Mouse (Mus musculus) adrenal gland, adult 8-10 months (tissue): ENCODE results near the gene Pgam2. TPM values are rescaled to one million over a fixed set of nuclear protein-coding genes. Genes with fewer than 3 reads are reported as not detected.
"Not testable (repeated sequence)": the region's sequence is repeated elsewhere in the genome, so short reads cannot be mapped to it uniquely, and the experiment has no call there.

Experiments
- DNase-seq: peaks from one replicate; pipeline ENCODE4 v3.0.0; 2022
- total RNA-seq, 4 experiments: library from RNA; stranded (reverse); gene quantifications; 2 replicates each; pipeline ENCODE4 v1.2.4; 2022

The Pgam2 gene
- not detected for total RNA-seq

DNA sequence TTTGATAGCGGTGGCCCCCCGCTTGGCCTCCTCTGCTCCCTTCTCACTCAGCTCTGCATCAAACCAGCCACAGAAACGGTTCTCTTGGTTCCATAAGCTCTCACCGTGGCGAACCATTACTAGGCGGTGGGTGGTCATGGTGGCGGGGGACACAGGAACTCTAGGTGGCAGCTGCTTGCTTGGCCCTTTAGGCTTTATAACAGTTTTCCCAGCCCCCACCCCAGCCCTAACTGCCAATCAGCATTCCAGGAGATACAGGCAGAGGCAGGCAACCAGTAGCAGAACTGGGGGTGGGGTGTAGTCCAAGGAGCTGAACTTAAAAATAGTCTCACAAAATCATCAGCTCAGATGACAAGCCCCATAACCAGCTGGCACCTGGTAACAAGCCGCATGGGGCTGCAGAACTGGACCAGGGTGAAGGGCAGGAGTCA, at the start of gene Pgam2:
Gene Pgam2, minus strand, starts transcription at position 183 of the 431 bp plus-strand sequence.
- DNase-seq = no peak

DNA sequence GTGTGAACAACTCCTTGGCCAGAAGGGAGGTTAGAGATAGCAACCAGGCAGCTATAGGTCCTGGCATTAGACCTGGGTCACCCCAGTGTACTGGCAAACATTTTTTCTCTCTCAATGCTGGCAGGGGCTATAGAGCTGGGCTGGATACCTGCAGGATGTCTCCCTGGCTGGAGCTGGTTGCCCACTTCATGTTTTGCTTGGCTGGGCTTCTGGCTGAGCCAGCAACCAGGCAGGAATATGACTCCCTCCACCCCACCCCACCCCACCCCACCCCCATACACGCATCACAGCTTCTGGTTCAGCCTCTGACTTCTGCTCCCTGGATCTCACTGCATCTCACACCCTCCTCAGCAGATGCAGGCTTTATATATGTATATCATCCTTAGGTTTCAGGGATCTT, 48.8 kb upstream of the Pgam2 start:
- no peak for DNase-seq

DNA sequence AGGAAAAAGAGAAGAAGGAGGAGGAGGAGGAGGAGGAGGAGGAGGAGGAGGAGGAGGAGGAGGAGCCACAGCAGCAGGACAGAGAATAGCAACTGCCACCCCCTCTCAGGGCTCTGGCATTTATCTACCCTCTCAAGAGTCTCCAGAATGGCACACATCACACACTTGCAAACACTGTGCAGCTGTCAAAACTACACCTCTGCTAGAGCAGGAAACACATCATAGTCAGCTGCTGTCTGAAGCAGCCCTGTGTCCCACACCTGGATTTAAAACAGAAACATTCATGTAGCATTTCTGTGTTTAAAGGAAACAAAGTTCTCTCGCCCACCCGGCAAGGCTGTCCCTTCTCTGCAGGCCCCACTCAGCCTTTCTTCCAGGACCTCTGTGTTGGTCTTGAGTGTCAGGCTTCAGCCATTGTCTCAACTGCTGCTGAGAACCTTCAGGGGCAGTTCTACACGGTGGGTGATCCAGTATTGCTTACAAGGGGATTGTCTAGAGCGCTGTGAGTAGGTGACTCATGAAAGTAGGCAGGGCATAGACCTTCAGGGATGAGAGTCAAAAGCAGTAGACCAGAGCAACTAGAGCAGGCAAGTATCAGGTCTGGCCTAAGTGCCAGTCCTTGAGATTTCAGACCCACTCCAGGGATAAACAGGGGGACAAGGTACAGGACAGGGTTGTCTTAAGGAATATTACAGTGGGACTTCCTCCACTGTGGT, 47.6 kb upstream of the Pgam2 start:
- no peak for DNase-seq

DNA sequence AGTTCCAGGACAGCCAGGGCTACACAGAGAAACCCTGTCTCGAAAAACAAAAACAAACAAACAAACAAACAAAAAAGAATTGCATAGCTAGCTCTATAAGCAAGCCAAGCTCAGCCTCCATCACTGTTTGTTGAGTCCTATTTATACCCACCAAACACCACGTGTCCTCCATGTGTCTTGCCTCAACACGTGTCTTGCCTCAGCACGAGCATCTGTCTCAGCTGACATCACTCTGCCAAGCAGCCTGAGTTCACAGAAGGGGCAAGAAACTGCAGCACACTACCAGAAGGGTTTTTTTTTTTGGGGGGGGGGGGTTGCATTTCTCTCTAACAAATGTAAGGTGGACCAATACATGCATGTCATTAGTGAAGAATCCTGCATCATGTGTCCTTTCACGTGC, 46.9 kb upstream of the Pgam2 start:
- no peak for DNase-seq

DNA sequence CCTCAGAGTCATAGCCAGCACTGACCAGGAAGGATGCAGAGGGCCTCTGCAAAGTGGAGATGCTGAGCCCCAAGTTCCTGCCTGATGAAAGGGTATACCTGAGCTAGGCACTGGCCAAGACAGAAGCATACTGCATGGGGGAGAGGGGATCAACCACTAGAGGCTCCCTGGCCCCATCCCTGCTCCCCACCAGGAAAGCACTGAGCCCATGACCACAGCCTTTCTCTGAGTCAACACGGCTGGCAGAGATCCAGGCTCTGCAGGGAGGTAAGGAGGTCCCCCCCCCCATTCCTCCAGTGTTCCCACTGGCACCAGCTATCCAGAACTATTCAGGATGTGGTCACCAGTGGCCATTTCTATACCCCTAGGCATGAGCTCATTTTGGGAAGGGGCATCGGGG, 45.8 kb upstream of the Pgam2 start:
- DNase-seq = no peak

DNA sequence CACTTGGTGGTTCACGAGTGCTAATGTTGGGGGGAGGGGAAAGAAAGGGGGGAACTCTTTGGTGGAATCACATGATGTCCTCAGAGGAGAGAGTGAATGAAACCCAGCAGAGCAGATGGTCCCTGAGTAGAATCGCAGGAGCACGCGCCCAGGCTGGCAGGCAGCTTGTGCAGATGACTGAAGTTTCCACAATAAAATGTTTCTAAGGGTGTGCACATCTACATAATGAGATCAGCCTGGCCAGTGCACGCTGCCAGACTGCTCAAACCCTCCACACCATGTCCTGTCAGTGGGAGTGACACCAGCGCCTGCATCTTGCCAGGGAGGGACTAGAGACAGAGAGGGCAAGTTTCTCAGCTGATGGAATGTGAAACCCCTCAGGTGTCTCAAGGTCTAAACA, 45.2 kb upstream of the Pgam2 start:
- DNase-seq = no peak

DNA sequence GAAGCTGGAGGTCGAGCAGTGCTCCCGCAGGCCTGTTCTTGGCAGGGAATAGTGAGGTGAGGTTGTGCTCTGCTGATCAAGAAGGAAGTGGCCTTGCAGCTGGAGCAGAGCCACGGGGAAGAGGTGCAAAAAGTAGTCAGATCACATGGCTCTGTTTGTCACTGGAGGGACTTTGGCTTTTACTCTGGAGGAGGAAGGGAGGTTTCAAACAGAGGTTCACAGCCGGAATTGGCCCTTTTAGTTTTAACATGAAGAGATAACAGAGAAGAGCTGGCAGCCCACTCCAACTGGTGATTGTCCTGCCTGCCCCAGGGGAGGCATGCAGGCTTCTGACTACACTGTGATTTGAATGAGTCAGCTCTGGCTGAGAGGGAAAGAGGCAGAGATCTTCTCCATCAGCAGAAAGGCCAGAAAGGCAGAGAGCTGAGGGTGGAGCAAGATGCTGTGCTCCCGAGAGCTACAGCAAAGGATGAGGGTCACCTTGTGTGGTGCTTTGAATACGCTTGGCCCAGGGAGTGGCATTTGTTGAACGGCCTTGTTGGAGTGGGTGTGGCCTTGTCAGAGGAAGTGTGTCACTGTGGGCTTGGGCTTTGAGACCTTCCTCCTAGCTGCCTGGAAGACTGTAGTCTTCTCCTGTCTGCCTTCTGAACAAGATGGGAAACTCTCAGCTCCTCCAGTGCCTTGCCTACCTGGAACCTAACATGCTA, 43.3 kb upstream of the Pgam2 start:
- DNase-seq = no peak

DNA sequence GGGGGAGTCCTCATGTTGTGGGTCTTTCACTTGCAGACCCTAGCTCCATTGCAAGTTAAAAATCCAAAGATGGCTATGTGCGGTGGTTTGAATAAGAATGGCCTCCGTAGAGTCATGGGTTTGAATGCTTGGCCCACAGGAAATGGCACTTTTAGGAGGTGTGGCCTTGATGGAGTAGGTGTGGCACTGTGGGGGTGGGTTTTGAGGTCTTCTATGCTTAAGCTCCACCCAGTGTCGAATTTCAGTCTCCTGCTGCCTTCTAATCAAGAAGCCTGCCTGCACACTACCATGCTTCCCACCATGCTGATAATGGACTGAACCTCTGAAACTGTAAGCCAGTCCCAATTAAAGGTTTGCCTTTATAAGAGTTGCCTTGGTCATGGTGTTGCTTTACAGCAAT, 39.6 kb upstream of the Pgam2 start:
- DNase-seq = no peak

DNA sequence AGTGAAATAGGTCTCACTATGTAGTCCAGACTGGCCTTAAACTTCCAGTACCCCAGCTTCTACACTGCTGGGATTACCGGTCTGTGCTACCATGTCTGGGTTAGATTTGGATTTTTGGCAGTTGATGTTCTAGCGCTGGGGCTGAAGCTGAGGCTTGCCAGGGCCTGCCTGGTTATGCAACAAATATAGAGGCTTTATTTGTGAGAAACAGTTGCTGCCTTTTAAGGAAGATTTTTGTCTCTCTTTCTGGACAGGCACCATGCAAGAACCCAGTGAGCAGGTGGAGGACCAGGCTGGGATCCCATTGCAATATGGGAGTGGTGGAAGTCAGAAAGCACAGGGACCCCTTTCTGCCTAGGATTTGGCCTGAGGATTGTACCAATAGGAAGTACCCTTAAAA, 38.2 kb upstream of the Pgam2 start:
- DNase-seq = no peak

DNA sequence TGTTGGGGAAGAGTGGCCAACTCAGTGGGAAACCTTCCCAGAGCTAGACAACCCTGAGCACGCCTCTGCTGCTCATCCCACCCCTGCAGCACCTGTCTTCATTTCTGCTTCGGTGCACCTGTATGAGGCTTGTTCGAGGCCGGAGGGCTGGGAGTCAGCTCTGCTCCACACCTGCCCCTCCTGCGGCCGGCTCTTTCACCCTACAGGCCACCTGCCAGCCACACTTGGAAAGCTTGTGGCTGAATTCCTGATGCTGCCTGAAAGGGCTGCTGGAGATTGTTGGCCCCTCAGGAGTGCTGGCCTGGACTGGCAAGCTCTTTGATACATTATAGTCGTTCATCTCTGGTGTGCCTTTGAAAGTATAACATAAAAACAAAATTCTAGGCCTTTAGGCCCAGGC, 36.8 kb upstream of the Pgam2 start:
- DNase-seq = no peak

DNA sequence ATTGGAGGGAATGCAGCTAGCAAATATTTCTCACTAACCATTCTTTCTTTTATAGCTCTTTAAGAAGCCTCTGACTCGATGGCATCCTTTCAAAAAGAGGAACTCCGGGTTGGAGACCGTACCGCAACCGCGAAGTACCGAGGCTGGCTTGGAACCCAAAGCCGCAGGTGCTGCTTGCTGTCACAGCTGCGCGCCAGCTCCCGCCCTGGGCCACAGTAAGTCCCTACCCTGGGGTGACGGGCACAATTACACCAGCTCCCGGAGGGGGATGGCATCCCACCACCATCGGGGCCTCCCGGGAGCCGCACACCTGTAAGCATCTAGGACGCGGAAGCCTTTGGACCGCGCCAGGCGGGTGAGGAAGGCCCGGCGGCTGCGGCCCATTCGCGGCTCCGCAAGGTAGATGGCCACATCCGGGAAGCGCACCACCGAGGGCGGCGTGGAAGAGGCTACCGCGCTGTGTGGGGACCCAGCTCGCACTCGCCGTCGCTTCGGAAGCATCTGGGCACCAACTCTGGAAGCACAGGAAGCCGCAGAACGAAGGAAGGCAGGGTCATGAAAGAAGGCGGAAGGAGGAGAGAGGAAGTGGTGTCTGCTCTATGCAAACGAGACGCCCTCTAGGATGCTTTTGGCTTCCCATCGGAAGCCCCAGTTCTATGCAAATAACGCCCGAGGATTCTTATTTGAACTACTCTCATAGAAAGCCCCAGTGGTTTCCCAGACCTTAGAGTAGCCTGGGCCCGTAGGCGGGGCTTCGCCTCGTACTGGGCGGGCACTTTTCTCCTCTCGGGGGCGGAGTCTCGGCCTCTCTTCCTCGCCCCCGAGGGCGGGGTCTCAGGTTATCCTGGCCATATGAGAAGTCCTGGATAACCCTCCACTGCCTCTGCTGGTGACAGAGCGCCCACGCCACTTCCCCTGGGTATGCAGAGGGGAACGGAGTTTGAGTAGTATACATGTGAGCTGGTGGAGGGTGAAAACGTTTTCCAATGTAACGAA, 34.0 kb upstream of the Pgam2 start, which contains the start of gene Polm:
Gene Polm, minus strand, starts transcription at position 766 of the 996 bp plus-strand sequence.
- DNase-seq = peak; percentile 90

DNA sequence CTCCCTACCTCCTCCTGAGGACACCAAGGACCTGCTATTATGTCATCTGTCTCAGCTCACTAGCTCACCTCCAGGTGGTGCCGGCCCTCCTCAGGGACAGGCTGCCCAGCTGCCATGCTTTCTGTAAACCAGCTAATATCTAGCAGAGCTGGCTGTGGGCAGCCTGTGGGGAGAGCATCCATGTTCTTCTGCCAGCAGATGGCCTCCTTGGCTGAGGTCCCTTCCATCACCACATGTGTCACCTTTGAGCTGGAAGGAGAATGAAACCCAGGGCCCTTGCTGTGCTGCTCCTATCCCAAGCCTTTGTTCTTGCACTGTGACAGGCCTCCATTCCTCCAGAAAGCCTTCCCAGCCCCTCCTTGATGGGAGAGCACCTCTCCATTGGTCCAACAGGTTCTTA, 32.6 kb upstream of the Pgam2 start:
- DNase-seq = no peak

DNA sequence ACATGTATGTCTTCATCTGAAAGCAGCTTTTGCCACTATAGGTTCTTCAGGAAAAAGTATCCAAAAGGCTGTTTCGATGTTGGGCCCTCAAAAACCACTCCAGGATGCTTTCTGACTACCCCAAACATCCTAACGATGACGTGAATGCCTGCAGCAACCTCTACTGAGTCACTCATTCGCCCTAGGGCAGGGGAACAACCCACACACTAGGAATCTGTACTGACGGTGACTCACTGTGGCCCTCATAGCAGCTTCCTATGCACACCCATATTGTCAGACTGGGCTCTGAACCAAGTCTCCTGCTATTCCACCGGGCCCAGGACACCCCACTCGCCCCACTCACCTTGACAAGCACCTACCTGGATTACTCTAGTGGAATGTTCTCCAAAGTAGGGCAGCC, 31.5 kb upstream of the Pgam2 start:
- DNase-seq = no peak

DNA sequence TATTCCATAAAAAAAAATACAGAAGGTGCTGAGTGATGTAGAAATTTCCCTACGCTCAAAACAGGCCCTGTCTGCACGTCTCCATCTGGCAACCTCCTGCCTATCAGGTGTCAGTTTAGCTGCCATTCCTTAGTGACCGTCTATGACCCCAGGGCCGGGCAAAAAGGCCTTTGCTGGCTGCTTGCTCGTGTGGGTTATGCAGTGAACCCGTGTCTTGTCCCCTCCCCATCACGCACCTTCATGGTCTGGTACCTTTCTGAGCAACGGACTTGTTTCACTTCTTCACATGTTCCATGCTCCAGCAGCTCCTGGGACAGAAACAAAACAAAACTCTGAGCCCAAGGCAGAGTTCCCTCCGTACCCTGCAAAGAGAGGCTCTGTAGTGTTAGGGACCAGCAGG, 31.0 kb upstream of the Pgam2 start:
- DNase-seq = no peak

DNA sequence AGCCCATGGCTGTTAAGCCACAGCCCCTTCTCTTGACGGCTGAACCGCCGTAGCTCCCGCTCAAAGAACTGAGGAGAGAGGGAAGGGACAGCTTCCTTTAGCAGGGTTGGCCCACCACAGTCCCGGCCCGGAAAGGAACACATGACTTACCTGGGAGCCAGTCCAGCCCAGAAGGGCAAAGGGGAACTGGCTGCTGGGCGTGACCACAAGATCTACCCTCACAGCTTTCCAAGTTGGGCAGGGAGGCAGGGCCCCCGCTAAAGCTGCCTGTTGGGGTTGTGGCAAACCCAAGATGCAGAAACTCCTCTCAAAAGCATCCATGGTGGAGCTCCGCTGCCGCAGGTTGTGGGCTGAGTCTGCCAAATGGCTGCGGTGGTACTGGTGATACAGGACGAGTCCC, 25.8 kb upstream of the Pgam2 start:
- DNase-seq = no peak

DNA sequence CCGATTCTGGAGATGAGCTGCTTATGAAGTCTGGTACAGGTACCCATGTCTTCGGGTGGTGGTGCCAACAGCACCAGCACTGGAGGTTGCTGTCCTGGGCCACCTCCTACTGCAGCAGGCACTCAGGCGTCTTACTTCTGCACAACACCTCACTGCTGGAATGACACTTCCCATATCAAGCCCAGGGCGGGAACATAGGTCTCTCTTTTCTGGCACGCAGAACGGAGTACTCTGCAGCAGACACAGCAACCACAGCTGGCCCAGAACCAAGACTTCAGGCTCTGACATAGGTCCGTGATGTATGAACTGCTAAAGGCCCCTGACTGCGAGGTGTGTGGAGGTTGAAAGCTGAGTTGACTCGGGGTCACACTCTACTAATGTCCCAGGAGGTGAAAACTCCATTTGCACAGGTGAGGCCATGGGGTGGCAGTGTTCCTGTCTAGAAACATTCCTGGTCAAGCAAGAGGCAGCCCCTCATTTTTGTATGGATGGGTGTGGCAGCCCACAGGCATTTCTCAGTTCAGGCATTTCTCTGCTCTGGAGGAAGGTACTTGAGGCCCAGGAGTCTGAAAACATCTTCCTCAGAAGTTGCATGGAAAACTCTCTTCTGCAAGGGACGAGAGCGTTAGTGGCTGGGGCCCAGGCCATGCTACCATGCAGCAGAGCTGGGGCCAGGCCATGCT, 25.1 kb upstream of the Pgam2 start:
- no peak for DNase-seq

DNA sequence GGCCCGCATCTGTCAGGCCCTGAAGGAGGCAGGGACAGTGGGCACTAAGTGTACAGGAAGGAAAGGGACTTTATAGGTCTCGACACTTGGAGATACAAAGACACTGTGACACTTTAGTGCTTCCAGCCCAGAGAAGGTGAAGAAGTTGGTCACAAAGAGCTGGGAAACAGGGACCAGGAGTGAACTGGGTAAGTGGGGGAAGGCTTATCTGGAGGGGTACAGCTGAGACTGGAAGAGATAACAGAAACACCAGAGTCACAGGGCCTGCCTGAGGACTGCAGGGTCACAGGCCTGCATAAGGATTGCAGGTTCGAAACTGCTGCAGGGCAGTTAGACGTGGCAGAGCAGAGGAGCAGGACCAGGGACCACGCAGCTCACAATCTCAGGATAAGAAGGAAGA, 24.4 kb upstream of the Pgam2 start:
- DNase-seq = no peak

DNA sequence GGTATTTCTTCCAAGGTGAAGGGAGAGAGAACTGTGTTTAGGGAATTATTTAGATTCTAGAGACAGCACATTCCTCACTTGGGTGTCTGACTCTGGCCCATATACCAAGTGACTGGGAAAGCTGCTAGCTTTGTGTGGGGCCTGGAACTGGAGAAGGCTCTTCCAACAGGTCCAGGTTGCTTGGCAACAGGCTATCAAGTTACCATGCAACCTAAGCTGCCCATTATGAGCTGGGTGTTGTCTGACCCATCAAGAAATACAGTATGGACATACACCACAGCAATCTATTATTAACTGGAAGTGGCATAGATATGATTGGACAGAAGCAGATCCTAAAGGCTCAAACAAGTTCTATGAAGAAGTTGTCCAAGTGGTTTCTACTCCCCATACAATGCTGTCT, 21.9 kb upstream of the Pgam2 start:
- no peak for DNase-seq

DNA sequence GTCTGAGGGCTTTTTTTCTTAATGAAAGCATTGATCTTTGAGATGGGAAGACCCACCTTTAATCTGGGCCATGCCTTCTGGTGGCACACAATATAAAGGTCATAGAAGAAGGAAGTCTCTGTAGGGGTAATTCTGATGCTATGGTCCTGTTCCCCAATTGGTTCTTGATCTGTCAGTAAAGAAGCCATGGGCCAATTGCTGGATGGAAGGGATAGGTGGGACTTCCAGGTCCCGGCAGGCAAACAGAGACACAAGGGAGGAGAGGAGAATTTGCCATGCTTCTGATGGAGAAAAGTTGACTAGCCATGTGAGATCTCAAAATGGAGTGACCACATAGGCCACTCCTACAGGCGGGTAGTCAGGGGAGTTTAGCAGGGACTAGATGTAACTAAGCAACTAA, 15.7 kb upstream of the Pgam2 start:
- no peak for DNase-seq

DNA sequence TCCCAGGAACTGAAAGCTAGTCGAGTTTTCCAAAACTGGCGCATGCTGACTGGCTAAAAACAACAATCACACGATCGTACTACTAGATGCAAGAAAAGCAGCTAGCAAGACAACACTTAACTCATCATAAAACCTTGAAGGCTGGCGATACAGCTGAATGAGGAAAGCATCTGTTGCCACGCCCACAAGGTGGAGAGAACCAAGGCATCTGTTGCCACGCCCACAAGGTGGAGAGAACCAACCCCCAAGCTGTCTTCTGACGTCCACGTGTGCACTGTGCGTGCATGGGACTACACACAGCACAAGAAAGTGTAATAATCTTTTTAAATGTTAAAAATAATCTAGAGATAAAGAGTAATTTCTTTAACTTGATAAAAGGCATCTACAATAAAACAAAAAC, 9.8 kb upstream of the Pgam2 start:
- DNase-seq = no peak

DNA sequence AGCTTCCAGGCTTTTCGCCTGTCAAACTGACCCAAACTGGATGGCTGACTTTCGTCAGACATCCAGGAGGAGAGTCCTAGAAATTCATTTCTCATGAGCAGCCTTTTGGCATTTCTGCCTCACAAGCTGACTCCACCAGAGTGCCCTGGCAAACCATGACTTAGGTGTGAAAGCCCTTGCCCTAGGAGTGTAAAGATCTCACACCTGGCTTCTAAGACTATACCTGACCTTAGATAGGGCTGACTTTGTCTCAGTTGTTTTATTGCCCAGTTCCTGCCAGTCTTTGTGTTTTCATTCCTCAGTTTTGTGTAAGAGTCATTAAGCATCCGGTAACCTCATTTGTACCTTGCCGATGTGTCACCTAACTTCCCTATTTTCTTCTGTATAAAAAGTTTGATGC, 6.0 kb upstream of the Pgam2 start:
- not testable (repeated sequence) for DNase-seq

DNA sequence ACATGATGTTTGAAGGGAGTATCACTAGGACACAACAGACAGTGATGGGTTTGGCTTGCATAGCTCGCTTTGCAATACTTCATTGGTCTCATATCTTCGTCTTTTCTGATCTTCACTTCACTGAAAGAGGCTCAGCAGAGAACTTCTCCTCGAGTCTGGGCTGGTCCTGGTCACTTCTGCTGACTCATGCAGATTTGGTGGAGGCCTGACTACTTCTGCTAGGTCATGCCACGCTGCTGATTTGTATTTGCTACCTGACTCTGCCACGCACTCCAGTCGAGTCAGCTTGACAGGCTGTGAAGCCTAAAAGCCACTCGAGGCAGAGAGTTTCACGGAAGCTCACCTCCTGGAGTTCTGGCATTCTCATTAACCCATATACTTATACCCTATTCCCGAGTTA, 4.4 kb upstream of the Pgam2 start:
- DNase-seq = no peak

DNA sequence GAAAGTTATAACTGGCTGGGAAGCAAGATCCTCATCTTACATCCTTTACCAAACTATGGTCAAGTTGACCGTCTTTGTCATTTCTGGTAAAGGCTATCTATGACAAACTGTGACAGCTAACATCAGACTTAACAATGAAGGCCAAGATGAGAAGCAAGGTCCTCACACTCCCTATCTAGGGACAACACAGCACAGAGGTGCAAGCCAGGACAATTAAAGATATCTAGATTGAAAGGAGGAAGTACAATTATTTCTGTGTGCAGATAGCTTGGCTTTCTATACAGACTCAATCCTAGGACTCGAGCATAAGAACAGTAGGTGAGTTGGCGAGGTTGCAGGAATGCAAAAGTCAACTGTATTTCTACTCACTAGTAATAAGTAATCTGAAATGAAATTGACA, 2.2 kb upstream of the Pgam2 start:
- no peak for DNase-seq
